Mouse (Mus musculus) stomach, postnatal 0 days (tissue): Measurements from ENCODE around the gene Hjurp. TPM values are rescaled to one million over a fixed set of nuclear protein-coding genes. Genes with fewer than 3 reads are reported as not detected.
A peak's percentile ranks its signal among the peaks of the same experiment; 100 is the strongest.

Experiments used
- ATAC-seq: fragments of 200-750 bp; cut with Nextera tagmentation; 2 replicates; pipeline ENCODE4 v1.8.0; 2017; ENCODE audit not compliant: low FRiP score, low TSS enrichment
- DNase-seq: peaks from one replicate; pipeline ENCODE4 v3.0.0-alpha.2; 2016; ENCODE audit warnings: low spot score
- H3K27ac ChIP-seq: fragments of 300-500 bp; sonication (generic); replicated peaks from 2 replicates; pipeline ENCODE4 v1.5.1; 2014; ENCODE audit warnings: mild to moderate bottlenecking, control low read depth
- H3K27me3 ChIP-seq: fragments of 300-500 bp; sonication (generic); 2 replicates; pipeline ENCODE4 v1.6.1; 2014; ENCODE audit warnings: low read length; ENCODE audit not compliant: control insufficient read depth, insufficient read depth
- H3K36me3 ChIP-seq: fragments of 300-500 bp; sonication (generic); 2 replicates; pipeline ENCODE4 v1.6.1; 2014; ENCODE audit warnings: low read length, mixed read lengths; ENCODE audit not compliant: control insufficient read depth, insufficient read depth
- H3K4me1 ChIP-seq: fragments of 300-500 bp; sonication (generic); replicated peaks from 2 replicates; pipeline ENCODE4 v1.6.1; 2014; ENCODE audit warnings: antibody characterized with exemption; ENCODE audit not compliant: control insufficient read depth, insufficient read depth
- H3K4me2 ChIP-seq: fragments of 300-500 bp; sonication (generic); replicated peaks from 2 replicates; pipeline ENCODE4 v1.6.1; 2014; ENCODE audit warnings: low read depth, mild to moderate bottlenecking, control low read depth, moderate library complexity
- H3K4me3 ChIP-seq: fragments of 300-500 bp; sonication (generic); 2 replicates; pipeline ENCODE4 v1.5.1; 2014; ENCODE audit warnings: low read depth, low read length, control low read depth
- H3K9ac ChIP-seq: fragments of 300-500 bp; sonication (generic); 2 replicates; pipeline ENCODE4 v1.6.1; 2014; ENCODE audit warnings: mild to moderate bottlenecking, low read length, control low read depth, mixed read lengths
- H3K9me3 ChIP-seq: fragments of 300-500 bp; sonication (generic); 2 replicates; pipeline ENCODE4 v1.6.1; 2016; ENCODE audit warnings: low read length; ENCODE audit not compliant: control insufficient read depth
- CTCF ChIP-seq: IDR thresholded peaks from 2 replicates; pipeline ENCODE4 v1.5.1; 2016; ENCODE audit warnings: antibody characterized with exemption, low read depth, mild to moderate bottlenecking, moderate library complexity
- EP300 ChIP-seq: optimal IDR thresholded peaks from 2 replicates; pipeline ENCODE3; 2016; ENCODE audit warnings: antibody characterized with exemption
- WGBS: fragments of 180-500 bp; shearing (Covaris S2); extraction: QIAGEN DNeasy Blood & Tissue Kit; methylation state at CpG from one replicate; pipeline ENCODE4 v1.1.7; 2014; 5-methylcytosine and 5-hydroxymethylcytosine counted together
- polyA plus RNA-seq: library from polyadenylated mRNA; unstranded; fragments of >200 nt; fragmentation: Nextera tagmentation; extraction: Ambion mirVana; gene quantifications from 2 replicates; pipeline ENCODE4 v1.2.1, GENCODE M21; 2015

The Hjurp gene
- polyA plus RNA-seq, 1 experiment from 2014 or later, result 34.1 TPM

- no peak overlapping the region for H3K27ac ChIP-seq
- no peak overlapping the region for H3K4me3 ChIP-seq
- 59% methylated on average over 4 of the region's 4 CpGs for WGBS
- H3K4me1 ChIP-seq, result no peaks in the 10 kb centered on the region
- TF ChIP-seq CTCF (no peak), EP300 (no peak)
- H3K9ac ChIP-seq, result no peak overlapping the region
- no peak overlapping the region for H3K4me2 ChIP-seq
- H3K36me3 ChIP-seq, result no peaks in the 10 kb centered on the region
- no peaks in the 10 kb centered on the region; the same call in 1 of the 2 replicates for H3K27me3 ChIP-seq
- DNase-seq (no peak), ATAC-seq (no peak)
- H3K9me3 ChIP-seq, result peaks cover 64% of the 10 kb centered on the region
These were observed 43.2 kb downstream of the Hjurp start for GRCm38 (mm10) chr1:88234248-88234610.

- TF ChIP-seq EP300, result no peak
- no peak for TF ChIP-seq CTCF
- Histone ChIP-seq H3K4me1 (no peaks in the 10 kb centered on the region), H3K4me2 (no peak overlapping the region), H3K27me3 (no peaks in the 10 kb centered on the region), H3K27ac (no peak overlapping the region), H3K4me3 (no peak overlapping the region), H3K36me3 (no peaks in the 10 kb centered on the region), H3K9ac (no peak overlapping the region), H3K9me3 (peaks cover 59% of the 10 kb centered on the region)
- 65% methylated on average over 14 of the region's 14 CpGs for WGBS
- ATAC-seq (no peak), DNase-seq (peak; percentile 28)
These were observed 43.8 kb downstream of the Hjurp start for GRCm38 (mm10) chr1:88233421-88234247.

GRCm38 (mm10) chr1:88232664-88233380 lies 44.6 kb downstream of the Hjurp start:
- H3K4me1 ChIP-seq, result no peaks in the 10 kb centered on the region
- ATAC-seq (no peak), DNase-seq (peak; percentile 30)
- H3K36me3 ChIP-seq, result no peaks in the 10 kb centered on the region
- no peaks in the 10 kb centered on the region for H3K27me3 ChIP-seq
- no peak overlapping the region for H3K27ac ChIP-seq
- H3K4me3 ChIP-seq, result no peak overlapping the region
- 54% methylated on average over 3 of the region's 3 CpGs for WGBS
- no peak for TF ChIP-seq EP300
- no peak for TF ChIP-seq CTCF
- H3K9me3 ChIP-seq, result peaks cover 51% of the 10 kb centered on the region
- H3K9ac ChIP-seq, result no peak overlapping the region
- H3K4me2 ChIP-seq, result no peak overlapping the region

GRCm38 (mm10) chr1:88231803-88232499 lies 45.5 kb downstream of the Hjurp start:
- H3K4me1 ChIP-seq, result no peaks in the 10 kb centered on the region
- ATAC-seq (no peak), DNase-seq (peak; percentile 31)
- peaks cover 51% of the 10 kb centered on the region for H3K9me3 ChIP-seq
- 65% methylated on average over 7 of the region's 7 CpGs for WGBS
- H3K4me2 ChIP-seq, result no peak overlapping the region
- no peaks in the 10 kb centered on the region for H3K27me3 ChIP-seq
- no peak overlapping the region for H3K4me3 ChIP-seq
- H3K27ac ChIP-seq, result no peak overlapping the region
- TF ChIP-seq CTCF, result no peak
- no peak for TF ChIP-seq EP300
- H3K9ac ChIP-seq, result no peak overlapping the region
- no peaks in the 10 kb centered on the region for H3K36me3 ChIP-seq

GRCm38 (mm10) chr1:88230981-88231802 lies 46.2 kb downstream of the Hjurp start:
- no peak overlapping the region for H3K9ac ChIP-seq
- H3K4me1 ChIP-seq, result no peaks in the 10 kb centered on the region
- no peak for TF ChIP-seq EP300
- TF ChIP-seq CTCF, result no peak
- WGBS, result 71% methylated on average over 6 of the region's 6 CpGs
- H3K9me3 ChIP-seq, result peaks cover 51% of the 10 kb centered on the region
- DNase-seq (peak; percentile 20), ATAC-seq (no peak)
- no peak overlapping the region for H3K4me3 ChIP-seq
- H3K4me2 ChIP-seq, result no peak overlapping the region
- no peaks in the 10 kb centered on the region for H3K36me3 ChIP-seq
- H3K27ac ChIP-seq, result no peak overlapping the region
- no peaks in the 10 kb centered on the region for H3K27me3 ChIP-seq
